Mouse (Mus musculus) lung, postnatal 25 days (tissue): ENCODE measurements around the gene Olfr131.
"Not testable (repeated sequence)": the region's sequence is repeated elsewhere in the genome, so short reads cannot be mapped to it uniquely, and the experiment has no call there.

Experiments used
- DNase-seq: peaks from one replicate; pipeline ENCODE4 v3.0.0; 2022; ENCODE audit warnings: low spot score

The Olfr131 gene

DNA sequence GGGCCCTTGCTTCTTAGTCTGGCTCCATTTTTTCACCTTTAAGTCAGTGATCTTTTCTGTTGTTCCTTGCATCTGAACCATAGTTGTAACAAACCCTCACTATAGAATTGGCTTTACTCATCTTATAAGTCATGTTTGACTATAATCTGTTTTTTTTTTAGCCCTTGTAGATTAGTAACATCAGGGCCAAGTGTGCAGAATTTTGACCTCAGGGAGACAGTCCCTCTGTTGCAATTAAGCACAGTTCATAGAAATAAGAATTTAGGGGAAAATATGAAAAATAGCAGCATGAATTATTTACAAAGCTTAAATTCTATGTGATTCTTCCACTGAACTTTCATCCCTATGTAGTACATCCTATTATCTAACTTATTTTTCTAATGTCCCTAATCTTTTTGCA, at the start of gene Olfr131:
TSS of gene Olfr131 (minus strand) at position 101 of the 400 bp plus-strand sequence.
- DNase-seq = no peak

DNA sequence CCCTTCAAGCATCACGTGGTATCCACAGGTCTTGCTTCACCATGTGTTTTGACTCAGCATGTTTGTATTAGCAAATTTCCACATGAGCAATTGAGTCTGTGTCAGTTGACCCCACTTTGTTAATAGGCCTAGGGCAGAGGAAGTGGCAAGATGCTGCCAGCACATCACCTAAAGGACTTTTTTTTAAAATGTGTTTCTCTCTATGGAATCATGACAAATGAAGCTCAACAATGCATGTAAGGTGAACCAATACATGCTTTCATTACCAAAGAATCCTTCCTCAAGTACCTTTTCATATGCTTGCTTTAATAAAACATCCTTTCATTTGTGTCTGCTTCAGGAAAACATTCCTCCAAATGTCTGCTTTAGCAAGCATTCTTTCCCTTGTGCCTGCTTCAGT, 45.9 kb upstream of the Olfr131 start, which contains the start of gene Olfr132:
TSS of gene Olfr132 (minus strand) at position 101 of the 400 bp plus-strand sequence.
- no peak for DNase-seq

DNA sequence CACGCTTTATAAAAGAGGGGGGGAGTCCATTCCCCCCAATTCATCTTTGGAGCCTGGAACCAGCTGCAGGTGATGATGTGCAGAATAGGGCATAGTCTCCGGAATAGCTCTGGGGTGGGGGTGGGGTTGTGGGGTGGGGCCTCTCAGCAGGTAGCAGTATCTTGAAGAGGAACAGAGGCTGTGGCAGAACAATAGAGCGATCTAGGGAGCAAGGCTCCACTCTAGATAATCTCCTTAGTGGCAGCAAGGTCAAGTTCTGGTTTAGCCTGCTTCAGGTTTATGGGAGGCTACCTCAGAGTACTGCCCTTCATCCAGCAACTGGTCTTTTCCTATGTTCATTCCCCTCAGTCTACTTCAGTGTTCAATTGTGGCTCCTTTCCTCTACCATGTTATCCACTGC, 36.9 kb upstream of the Olfr131 start:
- DNase-seq = not testable (repeated sequence)

DNA sequence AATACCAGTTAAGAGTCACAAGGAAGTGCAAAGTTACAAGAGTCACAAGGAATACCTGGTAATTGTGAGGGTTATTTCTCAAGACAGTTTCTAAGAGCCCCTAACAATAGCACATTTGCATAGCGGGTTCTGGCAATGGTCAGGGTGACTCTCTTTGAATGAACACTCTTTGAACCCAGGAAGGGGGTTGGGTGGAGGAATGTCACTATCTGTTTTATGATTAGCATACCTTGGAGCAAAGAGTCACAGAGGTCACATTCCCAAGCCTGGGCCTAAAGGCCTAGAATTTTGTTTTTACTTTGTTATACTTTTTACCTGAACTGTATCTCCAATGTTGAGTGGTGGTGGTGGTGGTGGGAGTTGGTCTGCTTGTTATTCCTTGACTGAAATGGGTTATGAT, 35.7 kb upstream of the Olfr131 start:
- not testable (repeated sequence) for DNase-seq

DNA sequence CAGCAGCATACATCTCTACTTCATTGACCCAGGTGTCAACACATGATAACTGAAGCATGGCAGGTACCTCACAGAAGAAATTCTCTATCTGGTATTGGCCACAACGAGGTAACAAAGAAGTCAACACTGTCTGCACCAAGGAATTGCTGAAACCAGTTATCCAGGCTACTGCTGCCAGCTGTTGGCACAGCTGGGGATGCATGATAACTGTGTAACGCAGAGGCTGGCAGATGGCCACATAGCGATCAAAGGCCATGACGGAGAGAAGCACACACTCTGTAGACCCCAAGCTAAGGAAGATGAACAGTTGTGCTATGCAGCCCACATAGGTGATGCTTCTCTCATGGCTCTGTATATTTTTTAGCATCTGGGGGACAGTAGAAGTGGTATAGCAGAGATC, 6.1 kb downstream of the Olfr131 start:
- DNase-seq = no peak

DNA sequence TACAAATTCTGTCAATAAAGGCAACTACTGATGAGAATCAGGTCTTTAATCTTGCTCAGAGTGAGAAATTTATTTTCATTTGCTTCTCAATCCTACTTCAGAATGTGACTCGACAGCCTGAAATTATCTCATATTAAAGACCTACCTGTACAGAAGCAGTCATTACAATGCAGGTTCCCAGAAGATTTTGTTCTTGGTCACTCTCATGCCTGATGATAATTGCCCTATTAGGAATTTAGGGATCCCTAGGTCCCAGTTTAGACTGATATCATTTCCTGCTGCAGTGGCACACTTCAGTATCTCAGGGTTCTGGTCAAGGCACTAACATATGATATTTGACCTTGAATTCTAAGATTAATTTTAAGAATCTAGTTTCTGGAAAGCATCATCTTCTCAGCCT, 24.9 kb downstream of the Olfr131 start, which contains the start of gene Olfr130:
TSS of gene Olfr130 (plus strand) at position 301 of the 400 bp plus-strand sequence.
- DNase-seq = no peak

DNA sequence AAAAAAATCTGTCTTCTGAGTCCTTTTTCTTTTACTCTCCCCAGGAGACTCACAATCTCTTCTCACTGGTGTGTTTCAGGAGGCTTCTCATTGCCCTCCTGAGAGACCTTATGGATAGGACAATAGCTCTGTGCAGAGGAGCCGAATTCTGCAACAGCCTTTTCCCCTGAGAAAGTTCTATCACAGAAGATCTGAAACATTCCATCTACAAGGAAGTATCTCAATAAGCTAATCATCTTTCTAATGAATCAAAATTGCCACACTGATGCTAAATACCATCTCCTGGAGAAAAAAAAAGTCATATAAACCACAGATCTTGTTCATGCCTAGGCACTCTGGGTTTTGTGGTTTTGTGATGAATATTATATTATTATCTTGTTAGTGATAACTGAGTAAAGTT, 28.5 kb downstream of the Olfr131 start, which contains the start of gene Olfr129:
TSS of gene Olfr129 (minus strand) at position 101 of the 400 bp plus-strand sequence.
- no peak for DNase-seq
